Mouse (Mus musculus): ENCODE measurements around the gene Zfp523. TPM values are rescaled to one million over a fixed set of nuclear protein-coding genes. Genes with fewer than 3 reads are reported as not detected.

The Zfp523 gene
- total and polyA plus RNA-seq, 2 experiments from 2014 or later = 41.1 to 57.7 TPM

DNA sequence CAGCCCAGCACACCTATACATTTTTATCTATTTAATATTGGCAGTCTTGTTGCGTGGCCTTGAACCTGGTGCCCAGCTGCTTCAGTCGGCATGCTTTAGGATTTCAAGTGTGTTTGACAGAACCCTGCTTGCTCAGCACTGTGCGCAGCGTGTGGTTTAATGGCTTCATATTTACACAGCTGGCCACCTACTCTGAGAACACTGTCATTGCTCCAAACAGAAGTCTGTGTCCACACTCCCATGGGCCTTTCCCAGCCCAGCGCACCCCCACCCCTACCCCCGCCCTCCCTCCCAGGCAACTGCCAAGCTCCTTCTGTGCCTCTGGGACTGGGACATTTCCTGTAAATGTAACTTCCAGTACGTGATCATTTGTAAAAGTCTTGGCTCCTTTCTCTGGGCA, 76.3 kb downstream of the Zfp523 start:
- Histone ChIP-seq H3K4me2 (ENCODE audit: low read depth) (no peak overlapping the region), H3K9me3 (ENCODE audit: low read length) (no peaks in the 10 kb centered on the region), H3K27me3 (ENCODE audit: insufficient read depth, low read length) (no peaks in the 10 kb centered on the region), H3K27ac (ENCODE audit: low read depth, low read length) (no peak overlapping the region), H3K9ac (no peak overlapping the region), H3K4me3 (ENCODE audit: low read depth, low read length) (no peak overlapping the region), H3K36me3 (ENCODE audit: insufficient read depth) (no peaks in the 10 kb centered on the region), H3K4me1 (ENCODE audit: insufficient read depth) (no peaks in the 10 kb centered on the region)
- DNase-seq (no peak), ATAC-seq (no peak)
- TF ChIP-seq CTCF (IDR thresholded peaks at IDR 0.05; ENCODE audit: low read depth) = no peak
- 90% methylated on average over 7 of the region's 7 CpGs for WGBS

DNA sequence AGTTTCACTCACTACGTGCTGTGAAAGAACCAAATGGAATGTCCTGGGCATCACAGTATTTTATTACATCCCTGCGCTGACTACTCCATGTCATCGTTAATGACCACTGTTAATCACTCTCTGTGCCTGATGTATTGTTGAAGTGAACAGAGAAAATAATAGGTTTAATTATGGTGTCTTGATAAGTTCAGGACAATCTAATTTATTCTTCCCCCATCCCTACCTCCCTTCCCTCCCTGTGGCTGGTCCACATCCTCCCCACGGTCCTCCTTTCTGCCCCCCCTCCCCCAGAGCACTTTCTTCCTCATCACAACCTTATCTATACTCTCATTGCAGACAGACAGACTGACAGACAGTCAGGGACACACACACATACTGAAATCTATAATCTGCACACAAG, 77.9 kb downstream of the Zfp523 start:
- no peak for ATAC-seq
- Histone ChIP-seq H3K36me3 (ENCODE audit: insufficient read depth) (no peaks in the 10 kb centered on the region), H3K4me1 (ENCODE audit: insufficient read depth) (no peaks in the 10 kb centered on the region), H3K9ac (no peak overlapping the region), H3K4me2 (ENCODE audit: low read depth) (no peak overlapping the region), H3K4me3 (ENCODE audit: low read depth, low read length) (no peak overlapping the region), H3K9me3 (ENCODE audit: low read length) (0 out of 2 replicates have a peak, but pooled peaks cover 6% of the 10 kb centered on the region), H3K27me3 (ENCODE audit: insufficient read depth, low read length) (no peaks in the 10 kb centered on the region), H3K27ac (ENCODE audit: low read depth, low read length) (no peak overlapping the region)
- no peak for TF ChIP-seq CTCF (IDR thresholded peaks at IDR 0.05; ENCODE audit: low read depth)
- WGBS = 28% methylated on average over 4 of the region's 4 CpGs
- no peak for DNase-seq

Other genes starting within 250 kb of the Zfp523 start
- gene Tcp11, start 96.5 kb upstream of the Zfp523 start, total RNA-seq (2014; rRNA removed) = 4.3 and 7.2 TPM in 2 replicates
- gene Tcp11, start 96.5 kb upstream of the Zfp523 start, polyA plus RNA-seq (2015; fragmentation: Nextera tagmentation; extraction: Ambion mirVana) = 1.7 and 2.9 TPM in 2 replicates
- 16.3 and 16.7 TPM in 2 replicates for gene Scube3, start 35.0 kb upstream of the Zfp523 start, total RNA-seq (2014; rRNA removed)
- 3.1 and 3.2 TPM in 2 replicates for gene Scube3, start 35.0 kb upstream of the Zfp523 start, polyA plus RNA-seq (2015; fragmentation: Nextera tagmentation; extraction: Ambion mirVana)
- 5.2 and 6.8 TPM in 2 replicates for gene Def6, start 30.6 kb downstream of the Zfp523 start, total RNA-seq (2014; rRNA removed)
- gene Def6, start 30.6 kb downstream of the Zfp523 start, polyA plus RNA-seq (2015; fragmentation: Nextera tagmentation; extraction: Ambion mirVana) = 6.8 and 8.5 TPM in 2 replicates
- gene Ppard, start 55.6 kb downstream of the Zfp523 start, total RNA-seq (2014; rRNA removed) = 5.4 and 7.9 TPM in 2 replicates
- gene Ppard, start 55.6 kb downstream of the Zfp523 start, polyA plus RNA-seq (2015; fragmentation: Nextera tagmentation; extraction: Ambion mirVana) = 0.92 and 1.3 TPM in 2 replicates
- gene Fance, start 136.4 kb downstream of the Zfp523 start, total RNA-seq (2014; rRNA removed) = 32.5 and 35.2 TPM in 2 replicates
- gene Fance, start 136.4 kb downstream of the Zfp523 start, polyA plus RNA-seq (2015; fragmentation: Nextera tagmentation; extraction: Ambion mirVana) = 31.2 and 31.4 TPM in 2 replicates
- 1,161 and 1,582 TPM in 2 replicates for gene Rpl10a, start 151.3 kb downstream of the Zfp523 start, total RNA-seq (2014; rRNA removed)
- 366 and 462 TPM in 2 replicates for gene Rpl10a, start 151.3 kb downstream of the Zfp523 start, polyA plus RNA-seq (2015; fragmentation: Nextera tagmentation; extraction: Ambion mirVana)
- gene Tead3, start 173.7 kb downstream of the Zfp523 start, total RNA-seq (2014; rRNA removed) = 4.5 and 4.8 TPM in 2 replicates
- gene Tead3, start 173.7 kb downstream of the Zfp523 start, polyA plus RNA-seq (2015; fragmentation: Nextera tagmentation; extraction: Ambion mirVana) = 1.1 and 1.4 TPM in 2 replicates
- gene Tulp1, start 188.1 kb downstream of the Zfp523 start, total RNA-seq (2014; rRNA removed) = 1.2 and 1.8 TPM in 2 replicates
- gene Tulp1, start 188.1 kb downstream of the Zfp523 start, polyA plus RNA-seq (2015; fragmentation: Nextera tagmentation; extraction: Ambion mirVana) = 0.86 and 1.5 TPM in 2 replicates

Measured in forebrain, postnatal 0 days (tissue).